Mouse (Mus musculus): Measurements from ENCODE around the gene Unc5c. TPM values are rescaled to one million over a fixed set of nuclear protein-coding genes. Genes with fewer than 3 reads are reported as not detected.

Unc5c gene
- polyA plus RNA-seq, 2 experiments = 0.18 to 0.25 TPM

DNA sequence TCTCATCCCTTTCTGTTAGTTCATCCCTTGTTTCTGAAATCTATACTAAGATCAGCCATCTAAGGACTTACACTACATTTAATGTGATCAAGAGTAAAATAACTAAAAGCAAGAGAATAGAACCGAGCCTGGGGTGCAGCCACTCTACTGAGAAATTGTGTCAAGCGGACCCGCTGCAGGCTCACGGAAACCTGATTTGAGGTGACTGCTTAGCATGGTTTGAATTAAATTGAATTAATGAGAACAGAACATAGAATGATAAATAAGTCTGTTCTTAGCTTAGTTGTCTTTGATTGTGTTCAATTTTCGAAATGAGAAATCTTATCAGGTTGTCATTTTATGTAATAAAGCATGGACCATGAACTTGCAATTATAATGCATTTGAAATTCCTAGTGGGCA is 68.8 kb downstream of the Unc5c start:
- H3K4me3 ChIP-seq (ENCODE audit: insufficient read depth in 1 of 2, low read depth in 2 of 2, low read length in 2 of 2) = no peak overlapping the region
- no peak overlapping the region for H3K27ac ChIP-seq
- no peaks in the 10 kb centered on the region for H3K4me1 ChIP-seq (replicated peaks; ENCODE audit: control insufficient read depth in 2 of 2, insufficient read depth in 2 of 2, low read length in 1 of 2)
- TF ChIP-seq CTCF (IDR thresholded peaks at IDR 0.05; ENCODE audit: low read depth) (no peak), EP300 (IDR thresholded peaks at IDR 0.05; ENCODE audit: low read depth) (no peak)
- no peaks in the 10 kb centered on the region for H3K9me3 ChIP-seq (ENCODE audit: control insufficient read depth, low read length)
- no peaks in the 10 kb centered on the region for H3K36me3 ChIP-seq (replicated peaks; ENCODE audit: control insufficient read depth, insufficient read depth, low read depth)
- no peak overlapping the region for H3K4me2 ChIP-seq (ENCODE audit: low read depth)
- 63% methylated on average over 5 of the region's 5 CpGs for WGBS (ENCODE audit: insufficient replicate concordance)
- ATAC-seq (ENCODE audit: insufficient read depth) (no peak), DNase-seq (ENCODE audit: low read depth in 3 of 3, low spot score in 3 of 3) (no peak)
- H3K27me3 ChIP-seq (ENCODE audit: control insufficient read depth, insufficient read depth, low read length) = no peaks in the 10 kb centered on the region
- no peak overlapping the region for H3K9ac ChIP-seq (replicated peaks)

DNA sequence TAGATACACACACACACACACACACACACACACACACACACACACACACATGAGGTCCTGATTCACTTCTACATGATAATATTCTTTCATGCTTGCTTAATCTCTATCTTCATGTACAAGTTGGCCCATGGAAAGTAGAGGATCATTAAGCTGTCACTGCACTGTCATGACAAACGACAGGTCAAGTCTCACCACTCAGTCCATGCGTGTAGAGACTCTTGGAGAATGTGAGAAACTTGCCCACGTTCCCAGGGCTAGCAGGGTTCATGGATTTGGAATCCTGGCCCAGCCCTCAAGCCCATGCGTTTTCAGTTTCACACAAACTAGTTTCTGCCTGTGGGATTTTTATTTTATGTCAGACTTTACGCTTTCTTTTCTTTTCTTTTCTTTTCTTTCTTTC is 71.8 kb downstream of the Unc5c start:
- WGBS (ENCODE audit: insufficient replicate concordance) = 53% methylated on average over 5 of the region's 5 CpGs

DNA sequence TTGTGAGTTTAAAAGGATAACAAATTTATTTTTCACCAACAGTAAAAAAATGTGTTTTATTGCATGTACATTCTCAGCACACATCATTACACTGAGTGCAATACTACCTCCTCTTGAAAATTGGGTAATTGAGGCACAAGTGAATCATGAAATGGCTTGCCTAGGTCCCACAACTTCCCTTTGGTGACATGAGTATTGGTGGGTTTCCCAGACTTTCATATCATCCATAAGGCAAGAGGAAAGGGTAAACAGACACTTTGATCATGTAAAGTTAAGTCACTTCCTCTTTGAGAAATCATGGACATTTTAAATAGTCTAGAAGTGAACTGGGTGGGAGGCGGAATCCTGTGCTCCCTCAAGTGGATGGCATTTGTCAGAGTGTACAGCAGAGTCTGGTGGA is 73.1 kb downstream of the Unc5c start:
- H3K36me3 ChIP-seq (replicated peaks; ENCODE audit: control insufficient read depth, insufficient read depth, low read depth) = no peaks in the 10 kb centered on the region
- H3K9ac ChIP-seq (replicated peaks) = no peak overlapping the region
- H3K27ac ChIP-seq = no peak overlapping the region
- DNase-seq (ENCODE audit: low read depth in 3 of 3, low spot score in 3 of 3) = no peak
- no peak for ATAC-seq (ENCODE audit: insufficient read depth)
- no peaks in the 10 kb centered on the region for H3K27me3 ChIP-seq (ENCODE audit: control insufficient read depth, insufficient read depth, low read length)
- H3K4me2 ChIP-seq (ENCODE audit: low read depth) = no peak overlapping the region
- H3K4me3 ChIP-seq (ENCODE audit: insufficient read depth in 1 of 2, low read depth in 2 of 2, low read length in 2 of 2) = no peak overlapping the region
- H3K4me1 ChIP-seq (replicated peaks; ENCODE audit: control insufficient read depth in 2 of 2, insufficient read depth in 2 of 2, low read length in 1 of 2) = no peaks in the 10 kb centered on the region
- TF ChIP-seq CTCF (IDR thresholded peaks at IDR 0.05; ENCODE audit: low read depth) (no peak), EP300 (IDR thresholded peaks at IDR 0.05; ENCODE audit: low read depth) (no peak)
- WGBS (ENCODE audit: insufficient replicate concordance) = 36% methylated on average over 1 of the region's 1 CpGs
- no peaks in the 10 kb centered on the region for H3K9me3 ChIP-seq (ENCODE audit: control insufficient read depth, low read length)

More for the DNA sequence above, 71.8 kb downstream of the Unc5c start:
- H3K9ac ChIP-seq (replicated peaks) = no peak overlapping the region
- no peaks in the 10 kb centered on the region for H3K9me3 ChIP-seq (ENCODE audit: control insufficient read depth, low read length)
- ATAC-seq (ENCODE audit: insufficient read depth) (no peak), DNase-seq (ENCODE audit: low read depth in 3 of 3, low spot score in 3 of 3) (no peak)
- H3K4me3 ChIP-seq (ENCODE audit: insufficient read depth in 1 of 2, low read depth in 2 of 2, low read length in 2 of 2) = no peak overlapping the region
- H3K27me3 ChIP-seq (ENCODE audit: control insufficient read depth, insufficient read depth, low read length) = no peaks in the 10 kb centered on the region
- no peaks in the 10 kb centered on the region for H3K4me1 ChIP-seq (replicated peaks; ENCODE audit: control insufficient read depth in 2 of 2, insufficient read depth in 2 of 2, low read length in 1 of 2)
- H3K36me3 ChIP-seq (replicated peaks; ENCODE audit: control insufficient read depth, insufficient read depth, low read depth) = no peaks in the 10 kb centered on the region
- H3K27ac ChIP-seq = no peak overlapping the region
- TF ChIP-seq EP300 (IDR thresholded peaks at IDR 0.05; ENCODE audit: low read depth) (no peak), CTCF (IDR thresholded peaks at IDR 0.05; ENCODE audit: low read depth) (no peak)
- H3K4me2 ChIP-seq (ENCODE audit: low read depth) = no peak overlapping the region

DNA sequence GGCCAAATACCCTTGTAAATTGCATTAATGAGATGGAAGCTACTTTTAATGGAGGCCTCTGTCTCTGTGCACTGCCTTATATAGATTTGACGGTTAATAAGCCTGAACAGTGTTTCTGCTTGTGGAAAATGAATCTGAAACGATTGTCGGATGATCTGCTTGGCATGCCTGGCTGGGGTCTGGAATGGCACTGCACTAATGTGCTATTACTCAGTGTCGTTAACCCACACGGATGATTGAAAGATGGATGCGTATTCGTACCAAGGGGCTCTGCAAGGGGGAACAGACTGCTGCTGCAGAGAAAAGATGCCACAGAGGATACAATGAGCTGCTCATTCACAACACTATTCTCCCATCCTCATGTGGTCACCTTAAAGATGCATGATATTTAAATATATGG is 75.7 kb downstream of the Unc5c start:
- Histone ChIP-seq H3K9me3 (ENCODE audit: control insufficient read depth, low read length) (no peaks in the 10 kb centered on the region), H3K36me3 (replicated peaks; ENCODE audit: control insufficient read depth, insufficient read depth, low read depth) (no peaks in the 10 kb centered on the region), H3K27ac (no peak overlapping the region), H3K4me1 (replicated peaks; ENCODE audit: control insufficient read depth in 2 of 2, insufficient read depth in 2 of 2, low read length in 1 of 2) (no peaks in the 10 kb centered on the region), H3K4me2 (ENCODE audit: low read depth) (no peak overlapping the region), H3K27me3 (ENCODE audit: control insufficient read depth, insufficient read depth, low read length) (no peaks in the 10 kb centered on the region), H3K9ac (replicated peaks) (no peak overlapping the region), H3K4me3 (ENCODE audit: insufficient read depth in 1 of 2, low read depth in 2 of 2, low read length in 2 of 2) (no peak overlapping the region)
- ATAC-seq (ENCODE audit: insufficient read depth) (no peak), DNase-seq (ENCODE audit: low read depth in 3 of 3, low spot score in 3 of 3) (no peak)
- 70% methylated on average over 7 of the region's 7 CpGs for WGBS (ENCODE audit: insufficient replicate concordance)
- TF ChIP-seq EP300 (IDR thresholded peaks at IDR 0.05; ENCODE audit: low read depth) = no peak
- no peak for TF ChIP-seq CTCF (IDR thresholded peaks at IDR 0.05; ENCODE audit: low read depth)

DNA sequence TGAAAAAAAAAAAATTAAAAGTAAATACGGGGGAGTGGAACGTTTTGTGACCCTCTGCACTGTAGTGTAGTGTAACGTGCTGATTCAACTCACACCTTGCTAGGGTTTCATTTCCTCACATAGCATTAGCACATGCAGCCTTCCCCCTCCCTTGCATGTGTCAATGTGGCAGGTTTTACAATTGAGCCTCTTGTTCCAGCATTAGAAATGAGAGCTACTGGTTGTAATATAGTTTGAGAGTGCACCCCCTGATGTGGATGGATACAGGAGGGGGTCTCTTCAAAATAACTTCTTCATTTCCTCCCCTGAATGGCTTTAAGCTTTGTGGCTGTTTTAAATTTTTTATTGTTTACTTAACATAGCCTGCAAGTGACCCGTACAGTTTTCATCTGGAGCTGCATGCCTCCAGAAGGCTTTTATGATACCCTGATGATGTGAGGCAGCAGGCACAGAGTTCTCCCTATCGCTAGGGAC is 82.4 kb downstream of the Unc5c start:
- H3K4me1 ChIP-seq (replicated peaks; ENCODE audit: control insufficient read depth in 2 of 2, insufficient read depth in 2 of 2, low read length in 1 of 2) = no peaks in the 10 kb centered on the region
- H3K4me3 ChIP-seq (ENCODE audit: insufficient read depth in 1 of 2, low read depth in 2 of 2, low read length in 2 of 2) = no peak overlapping the region
- DNase-seq (ENCODE audit: low read depth in 3 of 3, low spot score in 3 of 3) = no peak
- H3K9me3 ChIP-seq (ENCODE audit: control insufficient read depth, low read length) = no peaks in the 10 kb centered on the region
- no peak for ATAC-seq (ENCODE audit: insufficient read depth)
- no peaks in the 10 kb centered on the region for H3K27me3 ChIP-seq (ENCODE audit: control insufficient read depth, insufficient read depth, low read length)
- H3K27ac ChIP-seq = no peak overlapping the region
- H3K36me3 ChIP-seq (replicated peaks; ENCODE audit: control insufficient read depth, insufficient read depth, low read depth) = no peaks in the 10 kb centered on the region
- H3K9ac ChIP-seq (replicated peaks) = no peak overlapping the region
- no peak for TF ChIP-seq CTCF (IDR thresholded peaks at IDR 0.05; ENCODE audit: low read depth)
- TF ChIP-seq EP300 (IDR thresholded peaks at IDR 0.05; ENCODE audit: low read depth) = no peak
- 51% methylated on average over 5 of the region's 5 CpGs for WGBS (ENCODE audit: insufficient replicate concordance)
- no peak overlapping the region for H3K4me2 ChIP-seq (ENCODE audit: low read depth)
